Mouse (Mus musculus): ENCODE results near the gene Peak1. TPM values are rescaled to one million over a fixed set of nuclear protein-coding genes. Genes with fewer than 3 reads are reported as not detected.
A peak's percentile ranks its signal among the peaks of the same experiment; 100 is the strongest.

Gene Peak1
- polyA plus RNA-seq, 1 experiment from 2014 or later: 32.2 TPM

- ATAC-seq (ENCODE audit: insufficient read depth): no peak
- no peak for TF ChIP-seq CTCF (IDR thresholded peaks at IDR 0.05; ENCODE audit: low read depth)
- DNase-seq: no peak
- Histone ChIP-seq H3K36me3 (ENCODE audit: insufficient read depth) (no peaks in the 10 kb centered on the region), H3K4me2 (no peak overlapping the region), H3K9ac (no peak overlapping the region), H3K27ac (ENCODE audit: low read depth) (no peak overlapping the region), H3K4me1 (ENCODE audit: insufficient read depth) (peaks cover 14% of the 10 kb centered on the region), H3K4me3 (ENCODE audit: low read depth, low read length) (no peak overlapping the region), H3K27me3 (ENCODE audit: insufficient read depth, low read length) (no peaks in the 10 kb centered on the region), H3K9me3 (ENCODE audit: low read depth, low read length) (no peaks in the 10 kb centered on the region)
- WGBS: 47% methylated on average over 2 of the region's 2 CpGs
Observed at GRCm38 (mm10) chr9:56158077-56158476, 259.8 kb downstream of the Peak1 start.

GRCm38 (mm10) chr9:56154572-56154971, 263.3 kb downstream of the Peak1 start:
- Histone ChIP-seq H3K4me2 (no peak overlapping the region), H3K9me3 (ENCODE audit: low read depth, low read length) (no peaks in the 10 kb centered on the region), H3K4me1 (ENCODE audit: insufficient read depth) (peaks cover 20% of the 10 kb centered on the region), H3K9ac (no peak overlapping the region), H3K27ac (ENCODE audit: low read depth) (no peak overlapping the region), H3K36me3 (ENCODE audit: insufficient read depth) (peaks cover 5% of the 10 kb centered on the region), H3K4me3 (ENCODE audit: low read depth, low read length) (no peak overlapping the region), H3K27me3 (ENCODE audit: insufficient read depth, low read length) (no peaks in the 10 kb centered on the region)
- no peak for ATAC-seq (ENCODE audit: insufficient read depth)
- 89% methylated on average over 5 of the region's 5 CpGs for WGBS
- DNase-seq: no peak
- no peak for TF ChIP-seq CTCF (IDR thresholded peaks at IDR 0.05; ENCODE audit: low read depth)

GRCm38 (mm10) chr9:56152482-56153007, 265.3 kb downstream of the Peak1 start:
- Histone ChIP-seq H3K4me2 (peak overlapping the region; percentile 0; the same call in 1 of the 2 replicates), H3K9ac (no peak overlapping the region; the same call in 1 of the 2 replicates), H3K9me3 (ENCODE audit: low read depth, low read length) (no peaks in the 10 kb centered on the region), H3K27me3 (ENCODE audit: insufficient read depth, low read length) (no peaks in the 10 kb centered on the region), H3K27ac (ENCODE audit: low read depth) (peak overlapping the region; percentile 76), H3K36me3 (ENCODE audit: insufficient read depth) (peaks cover 5% of the 10 kb centered on the region), H3K4me1 (ENCODE audit: insufficient read depth) (peaks cover 10% of the 10 kb centered on the region; the same call in 1 of the 2 replicates), H3K4me3 (ENCODE audit: low read depth, low read length) (no peak overlapping the region)
- no peak for TF ChIP-seq CTCF (IDR thresholded peaks at IDR 0.05; ENCODE audit: low read depth)
- 44% methylated on average over 4 of the region's 4 CpGs for WGBS
- DNase-seq (peak; percentile 36), ATAC-seq (ENCODE audit: insufficient read depth) (no peak)

GRCm38 (mm10) chr9:56151745-56152481, 266.0 kb downstream of the Peak1 start:
- Histone ChIP-seq H3K4me2 (peak overlapping the region; percentile 0; the same call in 1 of the 2 replicates), H3K4me1 (ENCODE audit: insufficient read depth) (peaks cover 10% of the 10 kb centered on the region; the same call in 1 of the 2 replicates), H3K36me3 (ENCODE audit: insufficient read depth) (peaks cover 10% of the 10 kb centered on the region), H3K9ac (no peak overlapping the region), H3K4me3 (ENCODE audit: low read depth, low read length) (no peak overlapping the region), H3K27me3 (ENCODE audit: insufficient read depth, low read length) (no peaks in the 10 kb centered on the region), H3K9me3 (ENCODE audit: low read depth, low read length) (no peaks in the 10 kb centered on the region), H3K27ac (ENCODE audit: low read depth) (peak overlapping the region; percentile 76; the same call in 1 of the 2 replicates)
- DNase-seq (peak; percentile 71), ATAC-seq (ENCODE audit: insufficient read depth) (peak; percentile 79)
- WGBS: 39% methylated on average over 7 of the region's 7 CpGs
- no peak for TF ChIP-seq CTCF (IDR thresholded peaks at IDR 0.05; ENCODE audit: low read depth)

Small RNA genes within 50 kb of the gene (microRNA-seq; reads per million reads assigned to microRNA genes)
- gene Gm24270 (ENCODE audit: borderline number of aligned reads): not detected

Other genes with a start within 250 kb of the Peak1 start
- 59.9 and 60.0 TPM in 2 replicates for gene Hmg20a, start 542 bp upstream of the Peak1 start, polyA plus RNA-seq (2014; fragmentation: Nextera tagmentation; extraction: Ambion mirVana)